Mouse (Mus musculus): ENCODE measurements around the gene Klhl29. TPM values are rescaled to one million over a fixed set of nuclear protein-coding genes. Genes with fewer than 3 reads are reported as not detected.

The Klhl29 gene
- polyA plus RNA-seq, 1 experiment from 2014 or later: 2.0 TPM

GRCm38 (mm10) chr12:5273316-5274047 lies 102.0 kb downstream of the Klhl29 start:
- H3K4me1 ChIP-seq (ENCODE audit: control insufficient read depth, insufficient read depth, low read length): peaks cover 9% of the 10 kb centered on the region
- no peaks in the 10 kb centered on the region; the same call in 1 of the 2 replicates for H3K9me3 ChIP-seq (ENCODE audit: control insufficient read depth, low read length)
- 94% methylated on average over 4 of the region's 4 CpGs for WGBS
- H3K27ac ChIP-seq (ENCODE audit: low read depth, low read length): no peak overlapping the region
- no peaks in the 10 kb centered on the region for H3K36me3 ChIP-seq (ENCODE audit: control insufficient read depth, insufficient read depth, low read length)
- DNase-seq (ENCODE audit: low spot score) (no peak), ATAC-seq (ENCODE audit: insufficient read depth, low FRiP score, low TSS enrichment) (no peak)
- H3K27me3 ChIP-seq (ENCODE audit: control insufficient read depth, insufficient read depth, low read length): no peaks in the 10 kb centered on the region
- no peak overlapping the region for H3K9ac ChIP-seq (ENCODE audit: low read length)
- no peak overlapping the region for H3K4me2 ChIP-seq (ENCODE audit: low read depth)
- no peak overlapping the region for H3K4me3 ChIP-seq (ENCODE audit: low read depth, low read length)

- Histone ChIP-seq H3K9ac (ENCODE audit: low read length) (no peak overlapping the region), H3K27ac (ENCODE audit: low read depth, low read length) (no peak overlapping the region), H3K4me1 (ENCODE audit: control insufficient read depth, insufficient read depth, low read length) (peaks cover 26% of the 10 kb centered on the region), H3K4me2 (ENCODE audit: low read depth) (no peak overlapping the region), H3K36me3 (ENCODE audit: control insufficient read depth, insufficient read depth, low read length) (no peaks in the 10 kb centered on the region), H3K27me3 (ENCODE audit: control insufficient read depth, insufficient read depth, low read length) (no peaks in the 10 kb centered on the region), H3K4me3 (ENCODE audit: low read depth, low read length) (no peak overlapping the region), H3K9me3 (ENCODE audit: control insufficient read depth, low read length) (no peaks in the 10 kb centered on the region; the same call in 1 of the 2 replicates)
- 93% methylated on average over 3 of the region's 3 CpGs for WGBS
- ATAC-seq (ENCODE audit: insufficient read depth, low FRiP score, low TSS enrichment) (no peak), DNase-seq (ENCODE audit: low spot score) (no peak)
Observed at GRCm38 (mm10) chr12:5270527-5270926, 105.0 kb downstream of the Klhl29 start.

- Histone ChIP-seq H3K9me3 (ENCODE audit: control insufficient read depth, low read length) (no peaks in the 10 kb centered on the region; the same call in 1 of the 2 replicates), H3K9ac (ENCODE audit: low read length) (no peak overlapping the region), H3K36me3 (ENCODE audit: control insufficient read depth, insufficient read depth, low read length) (no peaks in the 10 kb centered on the region), H3K4me2 (ENCODE audit: low read depth) (no peak overlapping the region), H3K27me3 (ENCODE audit: control insufficient read depth, insufficient read depth, low read length) (no peaks in the 10 kb centered on the region), H3K27ac (ENCODE audit: low read depth, low read length) (no peak overlapping the region), H3K4me1 (ENCODE audit: control insufficient read depth, insufficient read depth, low read length) (peaks cover 26% of the 10 kb centered on the region), H3K4me3 (ENCODE audit: low read depth, low read length) (no peak overlapping the region)
- DNase-seq (ENCODE audit: low spot score) (no peak), ATAC-seq (ENCODE audit: insufficient read depth, low FRiP score, low TSS enrichment) (no peak)
- 73% methylated on average over 9 of the region's 9 CpGs for WGBS
Observed at GRCm38 (mm10) chr12:5269936-5270335, 105.5 kb downstream of the Klhl29 start.

- Histone ChIP-seq H3K36me3 (ENCODE audit: control insufficient read depth, insufficient read depth, low read length) (no peaks in the 10 kb centered on the region), H3K4me1 (ENCODE audit: control insufficient read depth, insufficient read depth, low read length) (peaks cover 26% of the 10 kb centered on the region), H3K4me3 (ENCODE audit: low read depth, low read length) (no peak overlapping the region), H3K9ac (ENCODE audit: low read length) (no peak overlapping the region), H3K9me3 (ENCODE audit: control insufficient read depth, low read length) (no peaks in the 10 kb centered on the region; the same call in 1 of the 2 replicates), H3K27me3 (ENCODE audit: control insufficient read depth, insufficient read depth, low read length) (no peaks in the 10 kb centered on the region), H3K27ac (ENCODE audit: low read depth, low read length) (no peak overlapping the region), H3K4me2 (ENCODE audit: low read depth) (no peak overlapping the region)
- no peak for DNase-seq (ENCODE audit: low spot score)
- 79% methylated on average over 7 of the region's 7 CpGs for WGBS
- ATAC-seq (ENCODE audit: insufficient read depth, low FRiP score, low TSS enrichment): no peak
Observed at GRCm38 (mm10) chr12:5269061-5269460, 106.4 kb downstream of the Klhl29 start.

- H3K4me3 ChIP-seq (ENCODE audit: low read depth, low read length): no peak overlapping the region
- peak overlapping the region; percentile 63 for H3K27ac ChIP-seq (ENCODE audit: low read depth, low read length)
- H3K9ac ChIP-seq (ENCODE audit: low read length): peak overlapping the region; percentile 26
- H3K9me3 ChIP-seq (ENCODE audit: control insufficient read depth, low read length): no peaks in the 10 kb centered on the region; the same call in 1 of the 2 replicates
- peak; percentile 79 for ATAC-seq (ENCODE audit: insufficient read depth, low FRiP score, low TSS enrichment)
- H3K4me1 ChIP-seq (ENCODE audit: control insufficient read depth, insufficient read depth, low read length): peaks cover 26% of the 10 kb centered on the region
- H3K27me3 ChIP-seq (ENCODE audit: control insufficient read depth, insufficient read depth, low read length): no peaks in the 10 kb centered on the region
- DNase-seq (ENCODE audit: low spot score): peak; percentile 66
- no peaks in the 10 kb centered on the region for H3K36me3 ChIP-seq (ENCODE audit: control insufficient read depth, insufficient read depth, low read length)
- WGBS: 42% methylated on average over 9 of the region's 9 CpGs
- no peak overlapping the region for H3K4me2 ChIP-seq (ENCODE audit: low read depth)
Observed at GRCm38 (mm10) chr12:5268188-5268612, 107.3 kb downstream of the Klhl29 start.

- Histone ChIP-seq H3K36me3 (ENCODE audit: control insufficient read depth, insufficient read depth, low read length) (no peaks in the 10 kb centered on the region), H3K4me1 (ENCODE audit: control insufficient read depth, insufficient read depth, low read length) (peaks cover 26% of the 10 kb centered on the region), H3K9me3 (ENCODE audit: control insufficient read depth, low read length) (no peaks in the 10 kb centered on the region; the same call in 1 of the 2 replicates), H3K9ac (ENCODE audit: low read length) (peak overlapping the region; percentile 22), H3K4me3 (ENCODE audit: low read depth, low read length) (no peak overlapping the region), H3K4me2 (ENCODE audit: low read depth) (no peak overlapping the region), H3K27me3 (ENCODE audit: control insufficient read depth, insufficient read depth, low read length) (no peaks in the 10 kb centered on the region), H3K27ac (ENCODE audit: low read depth, low read length) (peak overlapping the region; percentile 63)
- WGBS: 54% methylated on average over 9 of the region's 9 CpGs
- ATAC-seq (ENCODE audit: insufficient read depth, low FRiP score, low TSS enrichment) (peak; percentile 29; the same call in 1 of the 2 replicates), DNase-seq (ENCODE audit: low spot score) (no peak)
Observed at GRCm38 (mm10) chr12:5267271-5268187, 108.0 kb downstream of the Klhl29 start.

GRCm38 (mm10) chr12:5266773-5267172 lies 108.7 kb downstream of the Klhl29 start:
- H3K4me2 ChIP-seq (ENCODE audit: low read depth): no peak overlapping the region
- H3K9me3 ChIP-seq (ENCODE audit: control insufficient read depth, low read length): no peaks in the 10 kb centered on the region; the same call in 1 of the 2 replicates
- H3K4me3 ChIP-seq (ENCODE audit: low read depth, low read length): no peak overlapping the region
- WGBS: 81% methylated on average over 4 of the region's 4 CpGs
- DNase-seq (ENCODE audit: low spot score): no peak
- peaks cover 26% of the 10 kb centered on the region for H3K4me1 ChIP-seq (ENCODE audit: control insufficient read depth, insufficient read depth, low read length)
- peak; percentile 42; the same call in 1 of the 2 replicates for ATAC-seq (ENCODE audit: insufficient read depth, low FRiP score, low TSS enrichment)
- no peak overlapping the region for H3K27ac ChIP-seq (ENCODE audit: low read depth, low read length)
- no peaks in the 10 kb centered on the region for H3K27me3 ChIP-seq (ENCODE audit: control insufficient read depth, insufficient read depth, low read length)
- H3K36me3 ChIP-seq (ENCODE audit: control insufficient read depth, insufficient read depth, low read length): no peaks in the 10 kb centered on the region
- no peak overlapping the region for H3K9ac ChIP-seq (ENCODE audit: low read length)

GRCm38 (mm10) chr12:5261476-5261875 lies 114.0 kb downstream of the Klhl29 start:
- no peak for ATAC-seq (ENCODE audit: insufficient read depth, low FRiP score, low TSS enrichment)
- H3K9me3 ChIP-seq (ENCODE audit: control insufficient read depth, low read length): no peaks in the 10 kb centered on the region
- no peaks in the 10 kb centered on the region for H3K36me3 ChIP-seq (ENCODE audit: control insufficient read depth, insufficient read depth, low read length)
- WGBS: 78% methylated on average over 4 of the region's 4 CpGs
- H3K27ac ChIP-seq (ENCODE audit: low read depth, low read length): no peak overlapping the region
- H3K4me2 ChIP-seq (ENCODE audit: low read depth): no peak overlapping the region
- no peaks in the 10 kb centered on the region for H3K4me1 ChIP-seq (ENCODE audit: control insufficient read depth, insufficient read depth, low read length)
- no peak overlapping the region for H3K4me3 ChIP-seq (ENCODE audit: low read depth, low read length)
- H3K27me3 ChIP-seq (ENCODE audit: control insufficient read depth, insufficient read depth, low read length): no peaks in the 10 kb centered on the region
- DNase-seq (ENCODE audit: low spot score): no peak
- no peak overlapping the region for H3K9ac ChIP-seq (ENCODE audit: low read length)

Data from neural tube, embryonic 11.5 days (tissue).